Mouse (Mus musculus) limb, embryonic 12.5 days (tissue): ENCODE data around the gene Cpsf4l. TPM values are rescaled to one million over a fixed set of nuclear protein-coding genes. Genes with fewer than 3 reads are reported as not detected.

Source experiments
- ATAC-seq: fragments of 200-750 bp; cut with Nextera tagmentation; 2 replicates; pipeline ENCODE4 v1.8.0; 2017; ENCODE audit warnings: low read depth, moderate TSS enrichment; ENCODE audit not compliant: insufficient number of reproducible peaks, insufficient read depth, low FRiP score, low TSS enrichment
- H3K27ac ChIP-seq: fragments of 300-500 bp; sonication (generic); 2 replicates; pipeline ENCODE4 v1.5.1; 2016; ENCODE audit warnings: mild to moderate bottlenecking, moderate library complexity
- H3K27me3 ChIP-seq: fragments of 300-500 bp; sonication (generic); 2 replicates; pipeline ENCODE4 v1.6.1; 2016; ENCODE audit warnings: mild to moderate bottlenecking, moderate library complexity
- H3K36me3 ChIP-seq: fragments of 300-500 bp; sonication (generic); 2 replicates; pipeline ENCODE4 v1.6.1; 2016; ENCODE audit warnings: mild to moderate bottlenecking, moderate library complexity
- H3K4me1 ChIP-seq: fragments of 300-500 bp; sonication (generic); replicated peaks from 2 replicates; pipeline ENCODE4 v1.6.1; 2016
- H3K4me2 ChIP-seq: fragments of 300-500 bp; sonication (generic); 2 replicates; pipeline ENCODE4 v1.6.1; 2016; ENCODE audit warnings: mild to moderate bottlenecking, moderate library complexity
- H3K4me3 ChIP-seq: fragments of 300-500 bp; sonication (generic); replicated peaks from 2 replicates; pipeline ENCODE4 v1.5.1; 2016; ENCODE audit warnings: mild to moderate bottlenecking
- H3K9ac ChIP-seq: fragments of 300-500 bp; sonication (generic); replicated peaks from 2 replicates; pipeline ENCODE4 v1.6.1; 2016; ENCODE audit warnings: mild to moderate bottlenecking, moderate library complexity
- H3K9me3 ChIP-seq: fragments of 300-500 bp; sonication (generic); 2 replicates; pipeline ENCODE4 v1.6.1; 2016; ENCODE audit warnings: mild to moderate bottlenecking, moderate library complexity
- WGBS: fragments of 180-500 bp; shearing (Covaris S2); methylation state at CpG from one replicate; pipeline ENCODE4 v1.1.7; 2016; 5-methylcytosine and 5-hydroxymethylcytosine counted together
- polyA plus RNA-seq: library from polyadenylated mRNA; unstranded; fragments of >200 nt; fragmentation: Nextera tagmentation; extraction: Ambion mirVana; gene quantifications from 2 replicates; pipeline ENCODE4 v1.2.1, GENCODE M21; 2016

Cpsf4l gene
- polyA plus RNA-seq, 1 experiment from 2014 or later, result 0.75 TPM

GRCm38 (mm10) chr11:113691851-113692250 lies 18.0 kb downstream of the Cpsf4l start:
- Histone ChIP-seq H3K4me1 (0 out of 2 replicates have a peak, but pooled peaks cover 3% of the 10 kb centered on the region), H3K27ac (no peak overlapping the region), H3K4me3 (no peak overlapping the region), H3K27me3 (no peaks in the 10 kb centered on the region), H3K4me2 (no peak overlapping the region), H3K36me3 (peaks cover 94% of the 10 kb centered on the region), H3K9ac (no peak overlapping the region), H3K9me3 (0 out of 2 replicates have a peak, but pooled peaks cover 5% of the 10 kb centered on the region)
- no peak for ATAC-seq
- WGBS, result 69% methylated on average over 3 of the region's 3 CpGs

- Histone ChIP-seq H3K4me2 (no peak overlapping the region), H3K9me3 (0 out of 2 replicates have a peak, but pooled peaks cover 5% of the 10 kb centered on the region), H3K27ac (no peak overlapping the region), H3K4me1 (0 out of 2 replicates have a peak, but pooled peaks cover 9% of the 10 kb centered on the region), H3K4me3 (no peak overlapping the region), H3K27me3 (no peaks in the 10 kb centered on the region), H3K9ac (no peak overlapping the region; the same call in 1 of the 2 replicates), H3K36me3 (peaks cover 88% of the 10 kb centered on the region)
- WGBS, result 82% methylated on average over 5 of the region's 5 CpGs
- ATAC-seq, result no peak
Measured at GRCm38 (mm10) chr11:113691318-113691717, 18.5 kb downstream of the Cpsf4l start.

GRCm38 (mm10) chr11:113690506-113690905 lies 19.3 kb downstream of the Cpsf4l start:
- H3K4me2 ChIP-seq, result no peak overlapping the region
- 90% methylated on average over 12 of the region's 12 CpGs for WGBS
- no peak overlapping the region for H3K4me3 ChIP-seq
- no peak overlapping the region for H3K9ac ChIP-seq
- H3K36me3 ChIP-seq, result peaks cover 80% of the 10 kb centered on the region
- H3K27me3 ChIP-seq, result no peaks in the 10 kb centered on the region
- peaks cover 13% of the 10 kb centered on the region for H3K4me1 ChIP-seq
- no peak for ATAC-seq
- H3K27ac ChIP-seq, result no peak overlapping the region
- H3K9me3 ChIP-seq, result 0 out of 2 replicates have a peak, but pooled peaks cover 2% of the 10 kb centered on the region

GRCm38 (mm10) chr11:113687031-113687430 lies 22.8 kb downstream of the Cpsf4l start:
- no peaks in the 10 kb centered on the region for H3K27me3 ChIP-seq
- no peak overlapping the region for H3K4me2 ChIP-seq
- H3K9ac ChIP-seq, result no peak overlapping the region
- H3K27ac ChIP-seq, result no peak overlapping the region
- H3K4me1 ChIP-seq, result peaks cover 30% of the 10 kb centered on the region
- no peaks in the 10 kb centered on the region for H3K9me3 ChIP-seq
- no peak for ATAC-seq
- H3K36me3 ChIP-seq, result peaks cover 45% of the 10 kb centered on the region
- WGBS, result 69% methylated on average over 2 of the region's 2 CpGs
- no peak overlapping the region for H3K4me3 ChIP-seq

GRCm38 (mm10) chr11:113684707-113685426 lies 24.9 kb downstream of the Cpsf4l start:
- Histone ChIP-seq H3K9ac (peak overlapping the region; percentile 90), H3K4me3 (peak overlapping the region; percentile 96), H3K4me2 (peak overlapping the region; percentile 87), H3K27me3 (no peaks in the 10 kb centered on the region), H3K27ac (peak overlapping the region; percentile 97), H3K4me1 (peaks cover 39% of the 10 kb centered on the region), H3K36me3 (peaks cover 24% of the 10 kb centered on the region), H3K9me3 (no peaks in the 10 kb centered on the region)
- no peak for ATAC-seq
- 42% methylated on average over 25 of the region's 25 CpGs for WGBS

GRCm38 (mm10) chr11:113683957-113684706 lies 25.7 kb downstream of the Cpsf4l start, which contains the start of the genes Fam104a and D11Wsu47e:
Gene Fam104a, minus strand, starts transcription at chr11:113684155.
Gene D11Wsu47e, plus strand, starts transcription at chr11:113684412.
- Histone ChIP-seq H3K27ac (peak within 1 kb of the TSS; percentile 97), H3K4me1 (peaks cover 39% of the 10 kb centered on the region), H3K4me3 (peak within 1 kb of the TSS; percentile 96), H3K4me2 (peak within 1 kb of the TSS; percentile 87), H3K9ac (peak within 1 kb of the TSS; percentile 90), H3K27me3 (no peaks in the 10 kb centered on the region), H3K36me3 (peaks cover 16% of the 10 kb centered on the region), H3K9me3 (no peaks in the 10 kb centered on the region)
- peak; percentile 88 for ATAC-seq
- under 1% methylated on average over 73 of the region's 73 CpGs for WGBS

- no peaks in the 10 kb centered on the region for H3K9me3 ChIP-seq
- ATAC-seq, result peak; percentile 77; the same call in 1 of the 2 replicates
- no peaks in the 10 kb centered on the region for H3K27me3 ChIP-seq
- H3K4me1 ChIP-seq, result peaks cover 39% of the 10 kb centered on the region
- under 1% methylated on average over 38 of the region's 38 CpGs for WGBS
- H3K4me3 ChIP-seq, result peak overlapping the region; percentile 96
- peak overlapping the region; percentile 87 for H3K4me2 ChIP-seq
- H3K9ac ChIP-seq, result peak overlapping the region; percentile 90
- peaks cover 11% of the 10 kb centered on the region for H3K36me3 ChIP-seq
- H3K27ac ChIP-seq, result peak overlapping the region; percentile 97
Measured at GRCm38 (mm10) chr11:113683627-113683956, 26.2 kb downstream of the Cpsf4l start.

GRCm38 (mm10) chr11:113682897-113683626 lies 26.8 kb downstream of the Cpsf4l start:
- Histone ChIP-seq H3K4me1 (peaks cover 43% of the 10 kb centered on the region), H3K9me3 (no peaks in the 10 kb centered on the region), H3K9ac (peak overlapping the region; percentile 90), H3K36me3 (peaks cover 6% of the 10 kb centered on the region), H3K4me3 (peak overlapping the region; percentile 96), H3K4me2 (peak overlapping the region; percentile 87), H3K27me3 (no peaks in the 10 kb centered on the region), H3K27ac (peak overlapping the region; percentile 97)
- ATAC-seq, result peak; percentile 34; the same call in 1 of the 2 replicates
- WGBS, result 4% methylated on average over 38 of the region's 38 CpGs

GRCm38 (mm10) chr11:113681979-113682378 lies 27.8 kb downstream of the Cpsf4l start:
- Histone ChIP-seq H3K9me3 (no peaks in the 10 kb centered on the region), H3K27ac (no peak overlapping the region), H3K27me3 (no peaks in the 10 kb centered on the region), H3K4me3 (peak overlapping the region; percentile 96; the same call in 1 of the 2 replicates), H3K9ac (no peak overlapping the region), H3K36me3 (peaks cover 7% of the 10 kb centered on the region; the same call in 1 of the 2 replicates), H3K4me2 (peak overlapping the region; percentile 87), H3K4me1 (peaks cover 49% of the 10 kb centered on the region)
- no peak for ATAC-seq

- Histone ChIP-seq H3K36me3 (peaks cover 18% of the 10 kb centered on the region), H3K9me3 (no peaks in the 10 kb centered on the region), H3K4me3 (no peak overlapping the region), H3K27ac (0 out of 2 replicates have a peak overlapping the region, but pooled peaks have one; percentile 7), H3K27me3 (no peaks in the 10 kb centered on the region), H3K9ac (0 out of 2 replicates have a peak overlapping the region, but pooled peaks have one; percentile 23), H3K4me1 (peaks cover 41% of the 10 kb centered on the region), H3K4me2 (no peak overlapping the region)
- ATAC-seq, result no peak
- 85% methylated on average over 2 of the region's 2 CpGs for WGBS
Measured at GRCm38 (mm10) chr11:113680954-113681353, 28.9 kb downstream of the Cpsf4l start.
